Mouse (Mus musculus) adrenal gland, adult 2 months (tissue): ENCODE results near the gene Pecam1. TPM values are rescaled to one million over a fixed set of nuclear protein-coding genes. Genes with fewer than 3 reads are reported as not detected.
A peak's percentile ranks its signal among the peaks of the same experiment; 100 is the strongest.

Source experiments
- DNase-seq: peaks from one replicate; pipeline ENCODE4 v3.0.0; 2021
- polyA plus RNA-seq: library from polyadenylated mRNA; depleted of rRNA; stranded (reverse); fragments of >200 nt; gene quantifications from 2 replicates; pipeline ENCODE4 v1.2.3, GENCODE M21; 2012
- total RNA-seq, 2 experiments: library from RNA; stranded (reverse); gene quantifications; 2 replicates each; pipeline ENCODE4 v1.2.3; 2021

Gene Pecam1
- total and polyA plus RNA-seq, 3 experiments: 15.5 to 94.8 (median 64.0) TPM

- DNase-seq: no peak
Observed at GRCm38 (mm10) chr11:106698289-106698688, 52.1 kb downstream of the Pecam1 start.

- no peak for DNase-seq
Observed at GRCm38 (mm10) chr11:106695917-106696316, 54.5 kb downstream of the Pecam1 start.

- DNase-seq: no peak
Observed at GRCm38 (mm10) chr11:106692890-106693289, 57.5 kb downstream of the Pecam1 start.

GRCm38 (mm10) chr11:106688375-106688774 lies 62.1 kb downstream of the Pecam1 start:
- no peak for DNase-seq

- no peak for DNase-seq
Observed at GRCm38 (mm10) chr11:106687293-106687692, 63.1 kb downstream of the Pecam1 start.

GRCm38 (mm10) chr11:106684027-106684426 lies 66.4 kb downstream of the Pecam1 start:
- no peak for DNase-seq

GRCm38 (mm10) chr11:106683345-106683744 lies 67.1 kb downstream of the Pecam1 start:
- no peak for DNase-seq

GRCm38 (mm10) chr11:106681138-106681537 lies 69.3 kb downstream of the Pecam1 start:
- DNase-seq: no peak

- no peak for DNase-seq
Observed at GRCm38 (mm10) chr11:106679874-106680273, 70.6 kb downstream of the Pecam1 start.

- peak; percentile 94 for DNase-seq
Observed at GRCm38 (mm10) chr11:106677910-106678591, 72.4 kb downstream of the Pecam1 start.

- DNase-seq: no peak
Observed at GRCm38 (mm10) chr11:106677331-106677730, 73.1 kb downstream of the Pecam1 start.

GRCm38 (mm10) chr11:106675875-106676274 lies 74.6 kb downstream of the Pecam1 start:
- DNase-seq: no peak

GRCm38 (mm10) chr11:106675201-106675726 lies 75.2 kb downstream of the Pecam1 start:
- DNase-seq: no peak

- DNase-seq: peak; percentile 85
Observed at GRCm38 (mm10) chr11:106674612-106675153, 75.7 kb downstream of the Pecam1 start.

GRCm38 (mm10) chr11:106673727-106674611 lies 76.5 kb downstream of the Pecam1 start:
- no peak for DNase-seq

- DNase-seq: no peak
Observed at GRCm38 (mm10) chr11:106672919-106673505, 77.4 kb downstream of the Pecam1 start.

- DNase-seq: no peak
Observed at GRCm38 (mm10) chr11:106671801-106672200, 78.6 kb downstream of the Pecam1 start.

GRCm38 (mm10) chr11:106670951-106671478 lies 79.4 kb downstream of the Pecam1 start:
- no peak for DNase-seq

GRCm38 (mm10) chr11:106670266-106670665 lies 80.2 kb downstream of the Pecam1 start:
- DNase-seq: no peak

- no peak for DNase-seq
Observed at GRCm38 (mm10) chr11:106669873-106670173, 80.6 kb downstream of the Pecam1 start.

- peak; percentile 55 for DNase-seq
Observed at GRCm38 (mm10) chr11:106669102-106669872, 81.1 kb downstream of the Pecam1 start.
